Mouse (Mus musculus) hindbrain, embryonic 12.5 days (tissue): ENCODE measurements around the gene Dnajc19. TPM values are rescaled to one million over a fixed set of nuclear protein-coding genes. Genes with fewer than 3 reads are reported as not detected.

Experiments
- ATAC-seq: fragments of 200-750 bp; cut with Nextera tagmentation; 2 replicates; pipeline ENCODE4 v1.8.0; 2017; ENCODE audit warnings: moderate TSS enrichment; ENCODE audit not compliant: low FRiP score
- H3K27ac ChIP-seq: fragments of 300-500 bp; sonication (generic); 2 replicates; pipeline ENCODE4 v1.5.1; 2016; ENCODE audit warnings: mild to moderate bottlenecking
- H3K27me3 ChIP-seq: fragments of 300-500 bp; sonication (generic); 2 replicates; pipeline ENCODE4 v1.6.1; 2016; ENCODE audit warnings: mild to moderate bottlenecking
- H3K36me3 ChIP-seq: fragments of 300-500 bp; sonication (generic); 2 replicates; pipeline ENCODE4 v1.6.1; 2016; ENCODE audit warnings: mild to moderate bottlenecking
- H3K4me1 ChIP-seq: fragments of 300-500 bp; sonication (generic); 2 replicates; pipeline ENCODE4 v1.6.1; 2016
- H3K4me2 ChIP-seq: fragments of 300-500 bp; sonication (generic); replicated peaks from 2 replicates; pipeline ENCODE4 v1.6.1; 2016; ENCODE audit warnings: mild to moderate bottlenecking
- H3K4me3 ChIP-seq: fragments of 300-500 bp; sonication (generic); 2 replicates; pipeline ENCODE4 v1.5.1; 2016; ENCODE audit warnings: mild to moderate bottlenecking
- H3K9ac ChIP-seq: fragments of 300-500 bp; sonication (generic); 2 replicates; pipeline ENCODE4 v1.6.1; 2016; ENCODE audit warnings: mild to moderate bottlenecking, moderate library complexity
- H3K9me3 ChIP-seq: fragments of 300-500 bp; sonication (generic); replicated peaks from 2 replicates; pipeline ENCODE4 v1.6.1; 2016; ENCODE audit warnings: mild to moderate bottlenecking
- WGBS: fragments of 180-500 bp; shearing (Covaris S2); methylation state at CpG from one replicate; pipeline ENCODE4 v1.1.7; 2016; 5-methylcytosine and 5-hydroxymethylcytosine counted together
- polyA plus RNA-seq: library from polyadenylated mRNA; unstranded; fragments of >200 nt; fragmentation: Nextera tagmentation; extraction: Ambion mirVana; gene quantifications from 2 replicates; pipeline ENCODE4 v1.2.1, GENCODE M21; 2016

Gene Dnajc19
- polyA plus RNA-seq, 1 experiment from 2014 or later: 132 TPM

DNA sequence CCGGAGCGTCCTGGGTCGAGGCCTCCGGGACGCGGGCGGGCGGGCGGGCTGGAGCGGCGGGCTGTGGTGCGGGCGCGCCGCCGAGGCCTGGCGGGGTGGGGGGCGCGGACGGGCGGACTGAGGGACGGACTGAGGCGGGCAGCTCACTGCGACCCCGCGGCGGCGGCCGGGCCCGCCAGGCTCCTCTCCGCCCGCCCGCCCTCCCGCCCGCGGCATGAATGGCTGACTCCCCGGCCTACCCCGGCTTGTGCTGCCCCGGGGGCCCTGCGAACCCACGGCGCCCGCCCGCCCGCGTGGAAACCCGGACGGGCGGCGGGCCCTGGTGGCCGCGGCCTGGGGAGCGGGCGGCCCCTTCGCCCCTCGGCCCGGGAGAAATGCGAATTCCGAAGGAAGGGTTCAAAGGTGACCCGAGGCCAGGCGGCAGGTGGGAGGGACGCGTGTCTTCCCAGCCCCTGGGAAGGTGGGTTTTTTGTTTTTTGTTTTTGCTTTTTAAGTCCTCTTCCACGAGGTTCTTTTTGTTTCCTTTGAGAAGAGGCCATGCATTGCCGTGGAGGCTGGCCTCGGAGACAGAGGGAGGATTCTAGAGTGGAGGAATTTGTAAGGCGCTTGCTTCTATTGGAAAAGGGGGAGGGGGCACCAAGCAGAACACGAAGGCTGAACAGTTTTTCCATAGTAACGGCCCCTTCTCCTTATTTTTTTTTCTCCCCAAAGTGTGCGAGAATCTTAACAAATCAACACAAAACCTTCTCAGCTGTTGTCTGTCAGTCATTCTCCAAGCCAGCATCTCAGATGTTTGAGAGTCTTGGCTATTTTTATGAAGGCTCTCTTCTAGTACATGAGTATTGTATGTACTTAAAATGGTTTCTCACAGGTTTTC lies 60.5 kb downstream of the Dnajc19 start:
- Histone ChIP-seq H3K36me3 (no peaks in the 10 kb centered on the region), H3K27ac (peak overlapping the region; percentile 96), H3K9me3 (no peaks in the 10 kb centered on the region), H3K4me1 (peaks cover 10% of the 10 kb centered on the region), H3K4me3 (peak overlapping the region; percentile 95), H3K27me3 (no peaks in the 10 kb centered on the region), H3K4me2 (peak overlapping the region; percentile 69), H3K9ac (peak overlapping the region; percentile 99)
- ATAC-seq: peak; percentile 71
- WGBS: under 1% methylated on average over 38 of the region's 70 CpGs

DNA sequence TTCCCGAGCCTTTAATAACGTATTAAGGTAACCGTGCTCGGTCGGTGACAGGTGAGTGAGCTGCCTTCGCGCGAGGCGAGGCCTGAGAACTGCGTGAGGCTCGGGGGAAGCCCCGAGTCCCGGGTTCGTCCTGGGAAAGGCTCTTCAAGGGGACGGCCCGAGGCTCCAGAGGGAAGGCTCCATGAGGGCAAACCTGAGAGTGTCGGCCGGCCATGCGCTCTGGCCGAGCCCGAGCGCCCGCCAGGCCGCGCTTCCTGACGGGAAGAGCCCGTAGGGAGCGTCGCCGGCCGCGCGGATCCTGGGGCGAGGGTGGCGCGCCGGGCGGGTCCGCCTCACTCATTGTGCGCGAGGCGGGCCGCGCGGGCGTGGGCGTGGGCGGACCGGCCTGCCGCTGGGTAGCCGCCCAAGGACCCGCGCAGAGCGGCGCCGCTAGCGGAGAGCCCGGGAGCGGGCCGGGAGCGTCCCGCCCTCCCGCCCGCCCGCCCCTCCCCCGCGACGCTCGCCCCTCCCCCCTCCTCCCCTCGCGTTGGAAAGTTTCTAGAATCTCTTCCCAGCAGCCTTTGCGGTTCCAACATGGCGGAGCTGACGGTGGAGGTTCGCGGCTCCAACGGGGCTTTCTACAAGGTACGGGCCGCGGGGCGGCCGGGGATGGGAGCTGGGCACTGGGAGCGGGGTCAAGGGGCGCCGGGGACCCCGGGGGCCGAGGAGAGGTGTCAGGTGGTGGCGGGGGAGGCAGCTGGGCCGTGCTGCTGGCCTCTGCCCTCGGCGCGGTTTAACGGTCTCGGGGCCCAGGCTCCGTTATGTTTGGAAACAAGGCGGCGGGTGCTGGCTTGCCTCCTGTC lies 61.4 kb downstream of the Dnajc19 start, which contains the start of gene Fxr1:
Gene Fxr1, plus strand, starts transcription at position 404 of the 842 bp plus-strand sequence.
- Histone ChIP-seq H3K27me3 (no peaks in the 10 kb centered on the region), H3K9me3 (no peaks in the 10 kb centered on the region), H3K4me1 (peaks cover 10% of the 10 kb centered on the region), H3K4me3 (peak within 1 kb of the TSS; percentile 95), H3K4me2 (peak within 1 kb of the TSS; percentile 69), H3K27ac (peak within 1 kb of the TSS; percentile 96), H3K9ac (peak within 1 kb of the TSS; percentile 99), H3K36me3 (no peaks in the 10 kb centered on the region)
- under 1% methylated on average over 58 of the region's 97 CpGs for WGBS
- ATAC-seq: peak; percentile 97

DNA sequence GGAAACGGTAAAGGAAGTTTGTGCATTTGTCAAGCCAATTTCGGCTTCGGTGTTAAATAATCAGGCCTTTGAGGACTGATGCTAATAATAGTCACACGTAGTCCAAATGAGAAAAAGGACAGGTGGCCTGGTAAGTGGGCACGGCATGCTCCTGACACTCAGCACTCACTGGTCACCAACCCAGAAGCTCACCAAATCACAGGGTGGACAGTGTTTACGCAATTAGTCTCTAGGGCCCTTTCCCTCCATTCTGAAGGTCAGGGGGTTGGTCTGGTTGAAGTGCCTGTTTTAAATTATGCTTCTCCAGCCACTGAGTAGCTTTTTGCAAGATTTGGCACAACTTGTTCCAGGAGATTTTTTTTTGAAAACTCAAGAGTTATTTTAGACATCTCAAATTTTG lies 72.9 kb downstream of the Dnajc19 start:
- 70% methylated on average over 6 of the region's 6 CpGs for WGBS
- Histone ChIP-seq H3K4me3 (no peak overlapping the region), H3K36me3 (no peaks in the 10 kb centered on the region), H3K9me3 (no peaks in the 10 kb centered on the region), H3K27ac (no peak overlapping the region), H3K27me3 (no peaks in the 10 kb centered on the region), H3K4me2 (no peak overlapping the region), H3K4me1 (no peaks in the 10 kb centered on the region), H3K9ac (no peak overlapping the region)
- ATAC-seq: no peak

DNA sequence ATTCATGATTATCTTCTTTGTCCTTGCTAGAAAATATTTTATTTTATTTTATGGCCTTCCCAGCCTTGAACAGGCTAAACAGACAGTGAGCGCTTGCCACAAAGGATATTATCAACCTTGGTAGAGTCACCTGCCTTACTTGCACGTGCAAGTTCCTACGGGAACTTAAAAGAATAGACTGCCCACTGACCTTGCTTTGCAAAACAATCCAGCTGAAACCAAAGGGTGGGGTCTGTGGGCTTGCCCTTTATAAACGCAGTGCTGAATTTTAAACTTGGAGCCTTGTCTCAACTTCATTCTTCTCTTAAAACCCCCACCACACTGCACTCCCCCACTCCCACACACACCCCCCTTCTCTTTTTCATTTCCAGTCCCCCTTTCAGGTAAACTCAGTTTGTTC lies 73.5 kb downstream of the Dnajc19 start:
- Histone ChIP-seq H3K4me2 (no peak overlapping the region), H3K27ac (no peak overlapping the region), H3K9ac (no peak overlapping the region), H3K27me3 (no peaks in the 10 kb centered on the region), H3K9me3 (no peaks in the 10 kb centered on the region), H3K4me1 (no peaks in the 10 kb centered on the region), H3K4me3 (no peak overlapping the region), H3K36me3 (no peaks in the 10 kb centered on the region)
- ATAC-seq: no peak
- WGBS: 49% methylated on average over 4 of the region's 4 CpGs

DNA sequence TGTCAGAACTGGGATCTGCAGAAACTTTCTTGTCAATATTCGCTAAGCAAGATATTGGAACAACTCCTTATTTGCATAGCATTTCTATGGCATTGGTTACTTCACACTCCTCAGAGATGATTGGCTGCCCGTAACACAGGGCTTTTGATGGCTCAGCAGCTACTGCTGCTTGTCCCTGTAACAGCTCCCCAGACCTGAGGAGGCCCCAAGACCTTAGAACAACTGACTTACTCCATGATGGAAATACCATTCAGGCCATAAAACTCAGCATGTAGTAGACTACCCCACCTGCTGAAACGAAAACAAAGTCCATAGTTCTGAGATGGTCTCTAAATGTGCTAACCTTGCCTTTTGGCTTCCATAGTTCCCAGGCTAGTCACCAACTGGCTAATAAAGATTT lies 74.3 kb downstream of the Dnajc19 start:
- Histone ChIP-seq H3K4me2 (no peak overlapping the region), H3K4me3 (no peak overlapping the region), H3K36me3 (no peaks in the 10 kb centered on the region), H3K9me3 (no peaks in the 10 kb centered on the region), H3K27me3 (no peaks in the 10 kb centered on the region), H3K4me1 (no peaks in the 10 kb centered on the region), H3K9ac (no peak overlapping the region), H3K27ac (no peak overlapping the region)
- 65% methylated on average over 3 of the region's 3 CpGs for WGBS
- no peak for ATAC-seq

DNA sequence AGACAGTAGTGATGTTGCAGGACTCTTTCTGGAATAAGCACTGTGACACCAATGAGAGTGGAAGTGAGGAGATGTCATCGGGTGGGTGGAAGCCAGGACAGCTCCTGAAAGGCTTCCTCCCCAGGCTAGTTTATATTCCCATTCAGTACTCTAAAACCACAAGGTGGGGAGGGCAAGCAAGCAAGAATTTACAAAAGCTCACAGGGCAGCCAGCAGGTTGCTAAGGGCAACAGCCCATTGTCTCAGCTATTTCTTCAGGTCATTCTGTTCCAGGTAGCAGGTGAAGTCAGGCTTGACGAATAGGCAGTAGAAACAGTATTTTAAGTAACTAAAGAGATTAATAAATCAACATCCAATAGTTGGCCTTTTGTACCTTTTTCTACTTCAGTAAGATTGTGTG lies 74.8 kb downstream of the Dnajc19 start:
- ATAC-seq: no peak
- no peak overlapping the region for H3K27ac ChIP-seq
- 46% methylated on average over 2 of the region's 2 CpGs for WGBS
- H3K36me3 ChIP-seq: no peaks in the 10 kb centered on the region
- H3K4me2 ChIP-seq: no peak overlapping the region
- H3K9ac ChIP-seq: no peak overlapping the region
- H3K27me3 ChIP-seq: no peaks in the 10 kb centered on the region
- H3K4me3 ChIP-seq: no peak overlapping the region
- no peaks in the 10 kb centered on the region for H3K9me3 ChIP-seq
- no peaks in the 10 kb centered on the region for H3K4me1 ChIP-seq

Other genes with a start within 250 kb of the Dnajc19 start
- 12.4 and 14.8 TPM in 2 replicates for gene Ccdc39, start 237.0 kb downstream of the Dnajc19 start, polyA plus RNA-seq
- gene Fxr1, start 61.4 kb downstream of the Dnajc19 start, polyA plus RNA-seq: 56.4 and 59.9 TPM in 2 replicates